Mouse (Mus musculus): ENCODE measurements around the gene Limch1. TPM values are rescaled to one million over a fixed set of nuclear protein-coding genes. Genes with fewer than 3 reads are reported as not detected.

Limch1 gene
- total and polyA plus RNA-seq, 3 experiments: 0.33 TPM; not detected in 2

DNA sequence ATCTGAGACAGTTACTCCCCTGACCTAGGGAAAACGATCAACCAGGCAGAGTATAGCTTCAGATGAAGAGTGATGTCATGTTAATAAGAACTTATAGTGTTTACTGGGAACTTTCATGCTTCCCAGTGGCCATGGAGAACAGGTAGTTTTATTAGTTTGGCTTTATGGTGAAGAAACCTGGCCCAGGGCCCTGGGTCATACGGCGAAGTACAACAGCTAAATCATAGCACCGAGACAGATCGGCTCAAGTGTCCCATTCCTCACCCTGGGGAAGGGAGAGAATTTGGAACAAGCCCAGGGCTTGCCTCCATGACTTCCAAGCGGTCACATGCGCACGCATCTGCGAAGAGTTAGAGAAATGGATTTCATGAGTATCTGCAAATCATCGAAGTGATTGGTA lies 84.6 kb downstream of the Limch1 start:
- Histone ChIP-seq H3K36me3 (replicated peaks) (no peaks in the 10 kb centered on the region), H3K27me3 (ENCODE audit: insufficient read depth, low read length) (no peaks in the 10 kb centered on the region), H3K4me3 (ENCODE audit: low read depth, low read length) (no peak overlapping the region), H3K9me3 (replicated peaks) (peaks cover 48% of the 10 kb centered on the region), H3K4me1 (ENCODE audit: insufficient read depth, low read depth, low read length) (no peaks in the 10 kb centered on the region)
- TF ChIP-seq CTCF (IDR thresholded peaks at IDR 0.05; ENCODE audit: low read depth, low read length) (no peak), TAL1 (conservative IDR thresholded peaks at IDR 0.05; ENCODE audit: low read depth, low read length) (no peak)
- DNase-seq (ENCODE audit: low spot score) (no peak), ATAC-seq (ENCODE audit: extremely low read depth, insufficient number of reproducible peaks, low FRiP score, poor library complexity, severe bottlenecking) (no peak)

DNA sequence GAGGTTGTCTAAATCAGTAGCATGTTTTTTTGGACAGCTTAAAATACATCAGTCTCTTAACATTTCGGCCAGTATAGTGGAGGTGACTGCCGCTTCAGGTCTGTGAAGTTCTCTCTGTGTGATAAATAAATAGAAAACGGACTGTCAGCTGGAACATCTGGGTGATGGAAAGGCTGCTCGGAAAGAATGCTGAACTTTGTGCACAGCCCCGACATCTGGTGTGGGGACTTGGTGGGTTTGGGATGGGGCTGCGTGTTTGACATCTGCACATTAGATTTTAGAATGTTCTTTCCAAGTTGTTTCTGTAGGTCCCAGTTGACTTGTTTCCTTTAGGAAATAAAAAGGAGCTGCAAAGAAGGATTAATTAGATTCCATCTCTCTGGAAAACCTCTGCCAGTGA lies 89.1 kb downstream of the Limch1 start:
- Histone ChIP-seq H3K36me3 (replicated peaks) (no peaks in the 10 kb centered on the region), H3K4me3 (ENCODE audit: low read depth, low read length) (no peak overlapping the region), H3K4me1 (ENCODE audit: insufficient read depth, low read depth, low read length) (no peaks in the 10 kb centered on the region), H3K27me3 (ENCODE audit: insufficient read depth, low read length) (no peaks in the 10 kb centered on the region), H3K9me3 (replicated peaks) (peaks cover 38% of the 10 kb centered on the region)
- ATAC-seq (ENCODE audit: extremely low read depth, insufficient number of reproducible peaks, low FRiP score, poor library complexity, severe bottlenecking) (no peak), DNase-seq (ENCODE audit: low spot score) (no peak)
- TF ChIP-seq POLR2AphosphoS5 (IDR thresholded peaks at IDR 0.05; ENCODE audit: insufficient replicate concordance, low read depth, low read length) (no peak), GATA1 (IDR thresholded peaks at IDR 0.05; ENCODE audit: borderline replicate concordance, low read length) (no peak), GATA2 (IDR thresholded peaks at IDR 0.05; ENCODE audit: borderline replicate concordance, low read depth, low read length) (no peak), TAL1 (conservative IDR thresholded peaks at IDR 0.05; ENCODE audit: low read depth, low read length) (no peak)

DNA sequence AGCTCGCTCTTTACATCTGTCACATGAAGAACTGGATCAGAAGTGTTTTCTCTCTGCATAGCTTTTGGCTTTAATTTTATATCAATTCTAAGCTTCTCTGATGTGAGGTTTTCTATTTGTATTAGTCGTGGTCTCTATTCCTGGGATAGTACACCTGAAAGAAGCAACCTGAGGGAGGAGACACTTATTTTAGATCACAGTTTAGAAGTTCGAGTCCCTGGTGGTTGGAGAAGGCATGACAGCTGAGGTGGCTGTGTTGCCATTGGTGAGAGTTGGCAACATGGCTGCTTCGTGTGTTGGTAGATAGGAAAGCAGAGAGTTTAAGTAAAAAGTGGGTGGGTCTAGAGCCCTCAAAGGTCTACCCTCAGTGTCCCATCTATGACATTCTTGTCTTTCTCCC lies 91.3 kb downstream of the Limch1 start:
- TF ChIP-seq CTCF (IDR thresholded peaks at IDR 0.05; ENCODE audit: low read depth, low read length) (no peak), TAL1 (conservative IDR thresholded peaks at IDR 0.05; ENCODE audit: low read depth, low read length) (no peak), GATA1 (IDR thresholded peaks at IDR 0.05; ENCODE audit: borderline replicate concordance, low read length) (no peak), POLR2AphosphoS5 (IDR thresholded peaks at IDR 0.05; ENCODE audit: insufficient replicate concordance, low read depth, low read length) (no peak), GATA2 (IDR thresholded peaks at IDR 0.05; ENCODE audit: borderline replicate concordance, low read depth, low read length) (no peak)
- Histone ChIP-seq H3K36me3 (replicated peaks) (no peaks in the 10 kb centered on the region), H3K4me1 (ENCODE audit: insufficient read depth, low read depth, low read length) (no peaks in the 10 kb centered on the region), H3K27me3 (ENCODE audit: insufficient read depth, low read length) (no peaks in the 10 kb centered on the region), H3K4me3 (ENCODE audit: low read depth, low read length) (no peak overlapping the region), H3K9me3 (replicated peaks) (peaks cover 28% of the 10 kb centered on the region)
- ATAC-seq (ENCODE audit: extremely low read depth, insufficient number of reproducible peaks, low FRiP score, poor library complexity, severe bottlenecking) (no peak), DNase-seq (ENCODE audit: low spot score) (no peak)

DNA sequence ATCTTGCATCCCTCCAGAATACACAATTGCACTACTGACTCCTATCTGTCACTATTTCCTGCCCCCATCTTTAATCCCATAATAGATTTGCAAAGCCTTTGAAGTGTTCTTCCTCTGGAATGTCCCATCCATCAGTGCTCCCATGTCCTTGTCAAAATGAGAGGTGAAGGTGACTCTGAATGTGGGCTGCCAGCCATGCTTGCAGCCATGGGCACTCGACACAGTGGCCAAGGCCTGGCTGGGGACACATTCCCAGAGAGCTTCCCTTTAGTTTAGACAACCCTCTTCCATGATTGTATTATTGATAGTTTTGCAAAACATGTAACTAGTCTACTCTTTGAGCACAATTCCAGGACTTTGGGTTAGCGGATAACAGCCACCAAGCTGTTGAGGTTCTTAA lies 96.3 kb downstream of the Limch1 start:
- Histone ChIP-seq H3K4me3 (ENCODE audit: low read depth, low read length) (no peak overlapping the region), H3K36me3 (replicated peaks) (no peaks in the 10 kb centered on the region), H3K4me1 (ENCODE audit: insufficient read depth, low read depth, low read length) (no peaks in the 10 kb centered on the region), H3K9me3 (replicated peaks) (peaks cover 49% of the 10 kb centered on the region), H3K27me3 (ENCODE audit: insufficient read depth, low read length) (no peaks in the 10 kb centered on the region)
- ATAC-seq (ENCODE audit: extremely low read depth, insufficient number of reproducible peaks, low FRiP score, poor library complexity, severe bottlenecking) (no peak), DNase-seq (ENCODE audit: low spot score) (no peak)
- TF ChIP-seq GATA1 (IDR thresholded peaks at IDR 0.05; ENCODE audit: borderline replicate concordance, low read length): no peak
- no peak for TF ChIP-seq TAL1 (conservative IDR thresholded peaks at IDR 0.05; ENCODE audit: low read depth, low read length)
- no peak for TF ChIP-seq CTCF (IDR thresholded peaks at IDR 0.05; ENCODE audit: low read depth, low read length)
- TF ChIP-seq POLR2AphosphoS5 (IDR thresholded peaks at IDR 0.05; ENCODE audit: insufficient replicate concordance, low read depth, low read length): no peak
- TF ChIP-seq GATA2 (IDR thresholded peaks at IDR 0.05; ENCODE audit: borderline replicate concordance, low read depth, low read length): no peak

DNA sequence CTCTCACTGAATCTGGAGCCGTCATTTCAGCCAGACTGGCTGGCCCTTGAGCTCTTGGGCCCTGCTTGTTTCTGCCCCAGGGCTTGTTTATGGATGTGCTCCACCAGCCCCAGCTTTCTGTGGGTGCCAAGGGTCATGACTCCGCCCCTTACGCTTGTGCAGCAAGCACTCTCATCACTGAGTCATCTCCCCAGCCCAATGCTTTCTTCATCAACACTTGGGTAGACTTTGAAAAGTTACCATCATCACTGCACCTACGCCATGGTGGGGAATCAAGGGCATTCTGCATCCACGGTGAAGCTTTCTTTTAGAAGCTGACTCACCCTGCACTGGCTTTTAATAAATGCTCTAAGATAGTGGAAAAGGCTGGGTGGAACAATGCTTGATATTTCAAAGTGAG lies 97.1 kb downstream of the Limch1 start:
- TF ChIP-seq GATA2 (IDR thresholded peaks at IDR 0.05; ENCODE audit: borderline replicate concordance, low read depth, low read length) (no peak), POLR2AphosphoS5 (IDR thresholded peaks at IDR 0.05; ENCODE audit: insufficient replicate concordance, low read depth, low read length) (no peak), TAL1 (conservative IDR thresholded peaks at IDR 0.05; ENCODE audit: low read depth, low read length) (no peak), CTCF (IDR thresholded peaks at IDR 0.05; ENCODE audit: low read depth, low read length) (no peak), GATA1 (IDR thresholded peaks at IDR 0.05; ENCODE audit: borderline replicate concordance, low read length) (no peak)
- Histone ChIP-seq H3K36me3 (replicated peaks) (no peaks in the 10 kb centered on the region), H3K27me3 (ENCODE audit: insufficient read depth, low read length) (no peaks in the 10 kb centered on the region), H3K4me1 (ENCODE audit: insufficient read depth, low read depth, low read length) (no peaks in the 10 kb centered on the region), H3K4me3 (ENCODE audit: low read depth, low read length) (no peak overlapping the region), H3K9me3 (replicated peaks) (peaks cover 50% of the 10 kb centered on the region)
- no peak for ATAC-seq (ENCODE audit: extremely low read depth, insufficient number of reproducible peaks, low FRiP score, poor library complexity, severe bottlenecking)
- no peak for DNase-seq (ENCODE audit: low spot score)

DNA sequence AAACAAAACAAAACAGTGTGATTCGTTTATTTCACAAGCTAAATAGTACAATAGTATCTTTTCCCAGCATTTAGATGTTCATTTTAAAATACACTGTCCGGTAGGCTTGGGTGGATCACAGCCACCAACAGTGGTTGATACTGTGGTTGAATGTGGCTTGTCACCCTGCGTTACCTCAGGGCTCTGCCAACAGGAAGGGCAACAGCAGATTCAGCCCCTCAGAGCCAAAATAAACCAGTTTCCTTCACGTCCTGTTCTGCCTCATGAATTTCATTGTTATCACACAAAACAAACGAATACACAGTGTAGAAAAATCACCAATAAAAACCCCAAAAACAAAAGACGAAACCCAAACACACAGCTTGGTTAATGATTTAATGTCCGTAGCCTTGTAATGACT lies 102.5 kb downstream of the Limch1 start:
- H3K27me3 ChIP-seq (ENCODE audit: insufficient read depth, low read length): no peaks in the 10 kb centered on the region
- no peaks in the 10 kb centered on the region for H3K36me3 ChIP-seq (replicated peaks)
- ATAC-seq (ENCODE audit: extremely low read depth, insufficient number of reproducible peaks, low FRiP score, poor library complexity, severe bottlenecking) (no peak), DNase-seq (ENCODE audit: low spot score) (no peak)
- H3K9me3 ChIP-seq (replicated peaks): peaks cover 61% of the 10 kb centered on the region
- no peak overlapping the region for H3K4me3 ChIP-seq (ENCODE audit: low read depth, low read length)
- TF ChIP-seq CTCF (IDR thresholded peaks at IDR 0.05; ENCODE audit: low read depth, low read length) (no peak), GATA2 (IDR thresholded peaks at IDR 0.05; ENCODE audit: borderline replicate concordance, low read depth, low read length) (no peak), POLR2AphosphoS5 (IDR thresholded peaks at IDR 0.05; ENCODE audit: insufficient replicate concordance, low read depth, low read length) (no peak), GATA1 (IDR thresholded peaks at IDR 0.05; ENCODE audit: borderline replicate concordance, low read length) (no peak), TAL1 (conservative IDR thresholded peaks at IDR 0.05; ENCODE audit: low read depth, low read length) (no peak)
- no peaks in the 10 kb centered on the region for H3K4me1 ChIP-seq (ENCODE audit: insufficient read depth, low read depth, low read length)

DNA sequence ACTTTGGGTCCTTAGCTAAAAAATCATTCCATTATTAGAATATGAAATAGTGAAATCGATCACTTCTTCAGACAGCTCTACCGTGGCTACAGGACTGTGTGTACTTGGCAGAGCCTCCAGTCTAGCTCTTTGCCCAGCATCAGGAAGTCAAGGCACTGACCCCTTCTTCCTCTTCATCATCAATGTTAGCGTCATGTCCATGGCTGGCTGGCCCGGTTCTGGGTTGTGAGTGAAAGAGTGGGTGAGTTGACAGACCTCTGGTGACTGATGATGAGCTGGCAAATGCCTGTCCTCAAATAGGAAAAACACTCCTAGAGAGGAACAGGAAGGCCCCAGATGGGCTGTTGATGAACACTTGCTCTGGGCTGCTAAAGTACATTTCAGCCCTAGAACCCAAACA lies 103.5 kb downstream of the Limch1 start:
- Histone ChIP-seq H3K9me3 (replicated peaks) (peaks cover 59% of the 10 kb centered on the region), H3K4me1 (ENCODE audit: insufficient read depth, low read depth, low read length) (no peaks in the 10 kb centered on the region), H3K36me3 (replicated peaks) (no peaks in the 10 kb centered on the region), H3K4me3 (ENCODE audit: low read depth, low read length) (no peak overlapping the region), H3K27me3 (ENCODE audit: insufficient read depth, low read length) (no peaks in the 10 kb centered on the region)
- DNase-seq (ENCODE audit: low spot score) (no peak), ATAC-seq (ENCODE audit: extremely low read depth, insufficient number of reproducible peaks, low FRiP score, poor library complexity, severe bottlenecking) (no peak)
- TF ChIP-seq GATA2 (IDR thresholded peaks at IDR 0.05; ENCODE audit: borderline replicate concordance, low read depth, low read length) (no peak), CTCF (IDR thresholded peaks at IDR 0.05; ENCODE audit: low read depth, low read length) (no peak), GATA1 (IDR thresholded peaks at IDR 0.05; ENCODE audit: borderline replicate concordance, low read length) (no peak), TAL1 (conservative IDR thresholded peaks at IDR 0.05; ENCODE audit: low read depth, low read length) (no peak), POLR2AphosphoS5 (IDR thresholded peaks at IDR 0.05; ENCODE audit: insufficient replicate concordance, low read depth, low read length) (no peak)
